Mouse (Mus musculus): ENCODE measurements around the gene Gm3106.
"Not testable (repeated sequence)": the region's sequence is repeated elsewhere in the genome, so short reads cannot be mapped to it uniquely, and the experiment has no call there.

Gene Gm3106

DNA sequence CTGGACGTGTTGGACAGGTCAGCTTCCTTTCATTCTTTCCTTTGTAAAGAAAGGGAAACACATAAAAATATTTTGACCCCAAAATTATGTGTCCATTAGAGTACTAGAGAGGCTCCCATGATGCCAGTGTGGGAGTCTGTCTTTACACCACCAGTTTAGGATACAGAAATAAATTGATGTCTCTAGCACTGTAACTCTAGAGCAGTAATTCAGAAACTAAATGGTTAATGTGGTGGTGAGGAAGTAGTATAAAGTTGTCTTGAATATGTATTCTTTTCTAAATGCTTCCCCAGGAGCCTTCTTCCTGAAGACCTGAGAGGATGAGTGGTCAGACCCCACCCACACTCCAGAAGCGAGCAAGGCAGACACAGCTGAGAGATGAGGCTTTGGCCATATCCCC is at the start of gene Gm3106:
Gm3106 (plus strand) TSS at position 301 of the 400 bp plus-strand sequence.
- DNase-seq, result not testable (repeated sequence)
